Mouse (Mus musculus): Measurements from ENCODE around the gene Ddx39b.

GRCm38 (mm10) chr17:35210593-35210992 is 31.0 kb upstream of the Ddx39b start:
- no peak for TF ChIP-seq CTCF (IDR thresholded peaks at IDR 0.05; ENCODE audit: insufficient read depth, low read depth, low read length)
- no peak for TF ChIP-seq POLR2A (IDR thresholded peaks at IDR 0.05; ENCODE audit: insufficient read depth, low read depth, low read length)
